Comparison of ENCODE assay signal across 24 mouse cellular contexts in the genomic region with DNA sequence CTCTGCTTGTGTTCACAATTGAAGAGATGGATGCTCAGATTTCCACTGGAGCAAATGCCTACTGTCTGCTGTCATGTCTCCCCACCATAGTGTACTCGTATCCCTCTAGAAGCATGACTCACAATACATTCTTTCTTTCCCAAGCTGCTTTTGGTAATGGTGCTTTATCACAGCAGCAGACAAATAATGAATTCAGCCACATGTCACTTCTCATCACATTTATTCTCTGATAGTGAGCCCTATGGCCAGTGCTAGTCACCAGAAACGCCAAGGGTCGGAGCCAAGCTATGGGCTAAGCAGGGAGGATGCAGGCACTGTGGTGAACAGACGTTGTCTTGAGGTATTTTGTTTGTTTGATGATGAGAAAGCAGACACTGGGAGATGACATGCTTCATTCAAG.
DNase-seq lines count a peak whose midpoint lies in the region; TF ChIP-seq lines count a peak whose summit lies in the region.
"Had no signal": no experiment of that assay in that cellular context is flagged by ENCODE, and none has a peak within 500 bp of the region (broad histone marks: within the 10 kb centered on the region; RNA-seq: fewer than 3 reads in every experiment).

No protein-coding gene starts in this region.

- no peaks in the 10 kb centered on the region for H3K79me3 ChIP-seq in C2C12 (ENCODE audit: low read depth)

- no peak overlapping the region for H3K4me3 ChIP-seq in C2C12 (ENCODE audit: insufficient read depth, poor library complexity, severe bottlenecking)
- no peak overlapping the region for H3K4me3 ChIP-seq in forebrain, embryonic 10.5 days
- H3K4me3 ChIP-seq: embryonic facial prominence, embryonic 12.5 days; embryonic facial prominence, embryonic 15.5 days; forebrain, embryonic 12.5 days; forebrain, embryonic 15.5 days; heart, adult 2 months; heart, embryonic 10.5 days; heart, embryonic 13.5 days had no signal

- WGBS in forebrain, embryonic 10.5 days: 89% methylated on average over 4 of the region's 4 CpGs

- no peak for TF ChIP-seq CTCF in C2C12 (IDR thresholded peaks at IDR 0.05; ENCODE audit: control insufficient read depth, insufficient read depth, insufficient read length)

- peak; percentile 26 to 45 for DNase-seq in cerebellum, postnatal 14 days
- DNase-seq in cerebellum, adult 9-11 months: no peak
- peak; percentile 79 for DNase-seq in NIH3T3 (ENCODE audit: low read depth)
- DNase-seq in retina, postnatal 1 day: peak; percentile 59
- DNase-seq in forebrain, embryonic 10.5 days (ENCODE audit: extremely low spot score, low spot score): no peak
- DNase-seq in ovary, postnatal 14 days (ENCODE audit: low spot score): no peak
- DNase-seq: adrenal gland, postnatal 10 days; adrenal gland, postnatal 36 days; cerebellum, adult 2 months; cerebellum, postnatal 25 days; gastrocnemius, postnatal 10 days; gastrocnemius, postnatal 36 days; heart, adult 2 months; heart, postnatal 14 days; heart, postnatal 4 days had no signal

- H3K9me3 ChIP-seq in forebrain, embryonic 10.5 days: no peaks in the 10 kb centered on the region
- H3K9me3 ChIP-seq: embryonic facial prominence, embryonic 12.5 days; embryonic facial prominence, embryonic 15.5 days; forebrain, embryonic 12.5 days; forebrain, embryonic 15.5 days; heart, embryonic 10.5 days; heart, embryonic 13.5 days had no signal

- no peak overlapping the region for H3ac ChIP-seq in C2C12 (ENCODE audit: control insufficient read depth, insufficient read length, low read depth)

- H3K27me3 ChIP-seq in C2C12 (ENCODE audit: control insufficient read depth, insufficient read depth, insufficient read length): no peaks in the 10 kb centered on the region
- no peaks in the 10 kb centered on the region for H3K27me3 ChIP-seq in forebrain, embryonic 10.5 days (ENCODE audit: poor library complexity, severe bottlenecking)
- H3K27me3 ChIP-seq: embryonic facial prominence, embryonic 12.5 days; embryonic facial prominence, embryonic 15.5 days; forebrain, embryonic 12.5 days; forebrain, embryonic 15.5 days; heart, embryonic 13.5 days had no signal

- H3K36me3 ChIP-seq in C2C12 (ENCODE audit: control insufficient read depth, insufficient read depth): no peaks in the 10 kb centered on the region
- no peaks in the 10 kb centered on the region for H3K36me3 ChIP-seq in forebrain, embryonic 10.5 days (replicated peaks)
- H3K36me3 ChIP-seq: embryonic facial prominence, embryonic 12.5 days; embryonic facial prominence, embryonic 15.5 days; forebrain, embryonic 12.5 days; forebrain, embryonic 15.5 days; heart, embryonic 10.5 days; heart, embryonic 13.5 days had no signal

- no peaks in the 10 kb centered on the region for H3K79me2 ChIP-seq in C2C12 (ENCODE audit: control insufficient read depth, insufficient read depth)

- H3K27ac ChIP-seq in forebrain, embryonic 10.5 days: no peak overlapping the region
- H3K27ac ChIP-seq: embryonic facial prominence, embryonic 12.5 days; embryonic facial prominence, embryonic 15.5 days; forebrain, embryonic 12.5 days; forebrain, embryonic 15.5 days; heart, adult 2 months; heart, embryonic 10.5 days; heart, embryonic 13.5 days; hindbrain, embryonic 14.5 days; hindbrain, postnatal 0 days had no signal

- H3K4me1 ChIP-seq in forebrain, embryonic 10.5 days: no peaks in the 10 kb centered on the region
- H3K4me1 ChIP-seq: embryonic facial prominence, embryonic 12.5 days; embryonic facial prominence, embryonic 15.5 days; forebrain, embryonic 12.5 days; heart, embryonic 10.5 days had no signal

TF ChIP-seq in C2C12, 6 proteins besides CTCF, POLR2A, EP300 and RAD21:
- TF ChIP-seq MYOD1 (IDR thresholded peaks at IDR 0.05; ENCODE audit: control insufficient read depth, insufficient read length, low read depth): peak; percentile 24
- TF ChIP-seq CEBPB (IDR thresholded peaks at IDR 0.05; ENCODE audit: low read depth): no peak
- no peak for TF ChIP-seq MYOG (IDR thresholded peaks at IDR 0.05; ENCODE audit: control insufficient read depth, extremely low read depth, insufficient read length)

Comparison
In these comparisons a context has a peak if more than half of its experiments do, and no peak if none do; other contexts are left out.
1. DNase-seq: peak in cerebellum, postnatal 14 days (2 of 2), NIH3T3 (single experiment) and retina, postnatal 1 day (single experiment); none in cerebellum, adult 9-11 months (single experiment), forebrain, embryonic 10.5 days (single experiment) and ovary, postnatal 14 days (single experiment).